Mouse (Mus musculus): ENCODE data around the gene B3gntl1.

The B3gntl1 gene

GRCm38 (mm10) chr11:121647321-121647720 lies 25.6 kb downstream of the B3gntl1 start:
- no peak for DNase-seq (ENCODE audit: low spot score)

GRCm38 (mm10) chr11:121645394-121645793 lies 27.6 kb downstream of the B3gntl1 start:
- no peak for DNase-seq (ENCODE audit: low spot score)

GRCm38 (mm10) chr11:121641501-121642145 lies 31.3 kb downstream of the B3gntl1 start:
- DNase-seq (ENCODE audit: low spot score), result no peak

- no peak for DNase-seq (ENCODE audit: low spot score)
Measured at GRCm38 (mm10) chr11:121636646-121637045, 36.3 kb downstream of the B3gntl1 start.

- DNase-seq (ENCODE audit: low spot score), result no peak
Measured at GRCm38 (mm10) chr11:121631410-121631809, 41.5 kb downstream of the B3gntl1 start.

GRCm38 (mm10) chr11:121630406-121630805 lies 42.5 kb downstream of the B3gntl1 start:
- no peak for DNase-seq (ENCODE audit: low spot score)

GRCm38 (mm10) chr11:121629529-121629928 lies 43.4 kb downstream of the B3gntl1 start:
- DNase-seq (ENCODE audit: low spot score), result no peak

GRCm38 (mm10) chr11:121627521-121627920 lies 45.4 kb downstream of the B3gntl1 start:
- no peak for DNase-seq (ENCODE audit: low spot score)

GRCm38 (mm10) chr11:121625007-121625406 lies 47.9 kb downstream of the B3gntl1 start:
- no peak for DNase-seq (ENCODE audit: low spot score)

- no peak for DNase-seq (ENCODE audit: low spot score)
Measured at GRCm38 (mm10) chr11:121617371-121617770, 55.6 kb downstream of the B3gntl1 start.

GRCm38 (mm10) chr11:121616501-121616900 lies 56.5 kb downstream of the B3gntl1 start:
- no peak for DNase-seq (ENCODE audit: low spot score)

GRCm38 (mm10) chr11:121615961-121616485 lies 56.9 kb downstream of the B3gntl1 start:
- no peak for DNase-seq (ENCODE audit: low spot score)

- DNase-seq (ENCODE audit: low spot score), result no peak
Measured at GRCm38 (mm10) chr11:121610976-121611375, 62.0 kb downstream of the B3gntl1 start.

- no peak for DNase-seq (ENCODE audit: low spot score)
Measured at GRCm38 (mm10) chr11:121605604-121606003, 67.3 kb downstream of the B3gntl1 start.

GRCm38 (mm10) chr11:121601422-121601821 lies 71.5 kb downstream of the B3gntl1 start:
- DNase-seq (ENCODE audit: low spot score), result no peak

- no peak for DNase-seq (ENCODE audit: low spot score)
Measured at GRCm38 (mm10) chr11:121597254-121597653, 75.7 kb downstream of the B3gntl1 start.

GRCm38 (mm10) chr11:121581856-121582255 lies 91.1 kb downstream of the B3gntl1 start:
- DNase-seq (ENCODE audit: low spot score), result no peak

Data from ovary, postnatal 14 days (tissue).